Mouse (Mus musculus): ENCODE data around the gene Scgb2a2.
"Not testable (repeated sequence)": the region's sequence is repeated elsewhere in the genome, so short reads cannot be mapped to it uniquely, and the experiment has no call there.

Scgb2a2 gene

DNA sequence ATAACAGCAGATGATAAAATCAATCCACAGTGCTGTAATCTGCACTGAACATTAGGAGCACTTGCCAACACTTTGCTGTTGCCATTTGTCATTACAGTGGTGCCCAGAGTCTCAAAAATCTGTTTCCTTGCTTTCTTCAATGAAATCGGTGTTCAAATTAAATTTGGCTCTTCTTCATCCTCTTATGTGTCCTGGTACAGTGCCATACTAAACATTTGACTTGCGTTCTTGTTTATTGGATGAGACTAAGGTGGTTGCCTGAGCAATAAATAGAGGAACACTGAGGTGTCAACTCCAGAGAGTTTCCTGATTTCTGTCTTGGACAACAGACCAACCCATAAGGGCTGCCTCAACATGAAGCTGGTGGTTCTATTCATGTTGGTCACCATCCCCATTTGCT lies at the start of gene Scgb2a2:
Gene Scgb2a2, plus strand, starts transcription at position 301 of the 400 bp plus-strand sequence.
- DNase-seq (ENCODE audit: low spot score in 2 of 2): no peak

DNA sequence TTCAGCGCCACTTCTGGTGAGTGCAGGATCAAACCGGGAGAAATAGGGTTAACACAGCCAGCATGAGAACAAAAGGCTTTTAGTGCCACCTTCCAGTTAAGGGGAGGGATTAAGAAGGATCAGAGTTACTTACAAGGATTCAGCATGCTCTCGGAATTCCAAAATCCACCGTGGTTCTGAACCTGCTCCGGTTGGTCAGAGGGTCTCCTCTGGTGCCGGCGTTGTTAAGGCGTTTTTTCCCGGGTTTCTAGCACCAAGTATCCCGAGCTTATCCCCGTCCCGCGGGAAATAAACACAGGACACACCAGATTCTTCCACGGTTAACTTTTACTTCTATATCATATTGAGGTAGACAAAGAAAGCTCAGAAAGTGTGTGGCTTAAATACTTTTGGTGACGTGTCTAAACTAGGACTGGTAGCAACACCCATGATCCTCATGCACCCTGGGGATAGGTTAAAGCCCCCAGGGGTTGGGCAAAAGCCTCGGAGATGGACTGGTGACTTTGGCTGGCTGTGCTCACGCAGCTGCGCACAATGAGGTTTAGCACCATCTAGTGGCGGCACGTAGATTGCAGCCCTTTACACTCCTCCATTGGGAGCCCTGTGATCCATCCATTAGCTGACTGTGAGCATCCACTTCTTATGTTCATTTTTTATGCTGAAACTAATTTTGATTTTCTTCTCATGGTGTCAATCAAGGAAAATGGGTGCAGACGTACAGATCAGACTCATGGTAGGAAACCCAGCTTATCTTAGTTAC lies 10.6 kb upstream of the Scgb2a2 start:
- peak; percentile 29 to 62 for DNase-seq (ENCODE audit: low spot score in 2 of 2)

DNA sequence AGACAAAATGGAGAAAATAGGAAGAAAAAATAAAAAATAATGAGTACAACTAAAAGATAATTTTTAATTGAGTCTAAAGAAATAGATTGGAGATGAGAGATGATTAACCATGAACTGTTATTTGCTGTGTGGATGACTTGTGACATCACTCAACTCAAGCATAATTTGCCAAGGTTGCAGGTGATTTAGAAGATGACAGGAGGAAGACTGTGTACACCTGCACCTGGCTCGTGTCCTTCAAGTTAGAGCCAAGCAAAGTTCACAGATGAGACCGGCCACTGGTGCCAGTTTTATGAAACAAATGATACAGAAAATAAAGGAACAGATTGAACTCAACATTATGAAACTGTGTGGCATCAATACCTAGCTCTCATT lies 10.0 kb upstream of the Scgb2a2 start:
- DNase-seq (ENCODE audit: low spot score in 2 of 2): no peak

DNA sequence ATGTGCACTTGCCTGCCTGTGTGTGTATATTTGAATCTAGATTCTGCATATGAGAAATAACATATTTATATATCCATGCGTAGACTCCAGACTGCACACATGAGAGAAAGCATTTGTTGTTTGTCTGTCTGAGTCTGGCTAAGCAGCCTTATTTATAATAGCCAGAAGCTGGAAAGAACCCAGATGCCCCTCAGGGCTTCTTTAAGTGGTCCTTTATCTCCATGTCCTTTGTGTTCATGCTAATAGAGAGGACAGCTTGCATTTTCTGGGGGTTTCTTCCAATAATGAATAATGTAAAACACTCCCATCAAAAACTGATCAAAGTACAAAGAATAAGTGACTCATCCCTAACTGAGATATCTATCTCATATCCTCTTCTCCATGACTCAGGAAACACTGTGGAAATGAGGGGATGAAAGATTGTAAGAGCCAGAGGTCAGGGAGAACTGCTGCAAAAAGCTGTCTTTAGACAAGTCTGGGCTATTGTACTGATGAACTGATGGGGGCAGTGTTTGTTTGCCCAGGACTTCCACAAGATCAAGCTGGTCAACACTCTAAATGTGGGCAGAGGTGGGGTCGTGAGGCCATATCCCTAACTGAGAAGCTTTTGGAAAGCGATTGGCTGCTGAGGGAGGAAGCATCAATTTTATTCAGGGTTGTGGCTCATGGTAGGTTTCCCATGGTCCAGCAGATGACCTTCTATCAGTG lies 2.2 kb downstream of the Scgb2a2 start:
- DNase-seq (ENCODE audit: low spot score in 2 of 2): not testable (repeated sequence)

DNA sequence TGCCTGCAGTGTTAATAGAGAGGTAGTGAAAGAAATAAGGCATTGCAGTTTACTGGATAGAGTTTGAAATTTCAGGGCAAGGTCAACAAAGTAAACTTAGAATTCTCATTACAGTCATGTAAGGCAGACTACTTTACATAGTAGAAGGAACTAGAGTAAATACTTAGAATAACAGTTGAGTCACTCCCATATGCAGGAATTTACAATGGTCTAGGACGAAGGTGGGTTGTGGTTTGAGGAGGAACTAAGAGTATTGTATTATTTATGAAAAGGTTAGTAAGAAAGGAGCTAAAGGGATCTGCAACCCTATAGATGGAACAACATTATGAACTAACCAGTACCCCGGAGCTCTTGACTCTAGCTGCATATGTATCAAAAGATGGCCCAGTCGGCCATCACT lies 13.5 kb downstream of the Scgb2a2 start:
- not testable (repeated sequence) for DNase-seq (ENCODE audit: low spot score in 2 of 2)

DNA sequence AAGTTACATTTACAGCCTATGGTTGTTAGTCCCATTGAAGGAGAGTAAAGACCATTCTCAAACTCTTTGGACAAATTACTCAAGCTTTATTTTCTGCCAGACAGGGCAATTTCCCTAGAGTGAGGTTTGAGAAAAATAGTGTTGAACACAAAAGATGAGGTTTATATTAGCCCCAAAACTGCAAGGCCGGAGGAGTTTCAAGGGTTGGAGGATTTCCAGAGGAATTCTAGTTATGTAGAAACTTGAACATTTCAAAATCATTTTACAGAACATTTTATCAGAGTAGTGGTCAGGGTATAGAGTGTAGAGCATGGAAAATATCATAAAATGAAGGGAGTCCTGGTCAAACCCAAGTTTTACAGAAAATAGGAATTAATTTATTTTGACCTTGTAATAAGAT lies 17.5 kb downstream of the Scgb2a2 start:
- DNase-seq (ENCODE audit: low spot score in 2 of 2): no peak

DNA sequence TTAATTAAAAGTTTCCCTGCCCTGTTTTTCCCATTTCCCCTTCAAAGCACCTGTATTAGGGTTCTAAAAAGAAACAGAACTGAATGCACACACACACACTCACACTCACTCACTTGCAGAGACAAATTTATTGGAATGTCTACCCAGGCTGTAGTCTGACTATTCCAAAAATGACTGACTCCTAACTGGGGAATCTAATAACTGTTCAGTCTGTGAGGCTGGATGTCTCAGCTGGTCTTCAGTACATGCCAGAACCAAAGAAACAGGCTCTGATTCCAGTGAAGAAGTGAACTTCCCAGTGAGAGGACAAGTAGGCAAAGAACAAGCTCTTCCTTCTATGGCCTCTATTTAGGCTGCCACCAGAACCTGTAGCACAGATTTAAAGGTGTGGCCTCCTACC lies 18.1 kb downstream of the Scgb2a2 start:
- DNase-seq (ENCODE audit: low spot score in 2 of 2): no peak

DNA sequence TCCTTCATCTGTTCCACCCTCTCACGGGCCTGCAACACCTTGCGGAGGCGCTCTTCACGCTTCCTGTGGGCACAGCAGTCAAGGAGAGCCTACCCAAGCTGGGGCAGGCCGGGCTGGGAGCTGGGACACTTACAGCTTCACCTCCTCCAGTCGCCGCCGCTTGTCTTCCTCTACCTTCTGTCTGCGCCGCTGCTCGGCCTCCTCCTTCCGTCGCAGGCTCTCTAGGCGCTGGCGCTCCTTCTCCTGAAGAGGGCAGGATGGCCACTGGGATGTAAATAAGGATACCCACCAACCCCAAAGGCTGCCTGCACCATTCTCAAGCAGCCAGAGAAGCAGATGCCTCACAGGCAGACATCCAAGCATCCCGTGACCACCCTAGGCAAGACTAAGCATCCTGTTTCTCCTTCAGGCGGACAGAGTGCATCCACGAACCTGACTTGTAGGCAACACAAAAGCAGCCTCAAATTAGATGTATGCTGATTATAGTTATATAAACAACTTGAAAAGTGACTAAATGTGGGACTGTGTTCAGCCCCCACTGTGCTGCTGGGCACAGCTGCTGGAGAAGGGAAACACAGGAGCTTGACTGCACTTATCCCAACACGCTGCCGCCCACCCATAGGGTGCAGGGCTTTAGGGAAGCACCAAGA lies 30.9 kb downstream of the Scgb2a2 start:
- peak in 1 of 2 experiments; percentile 20 for DNase-seq (ENCODE audit: low spot score in 2 of 2)

DNA sequence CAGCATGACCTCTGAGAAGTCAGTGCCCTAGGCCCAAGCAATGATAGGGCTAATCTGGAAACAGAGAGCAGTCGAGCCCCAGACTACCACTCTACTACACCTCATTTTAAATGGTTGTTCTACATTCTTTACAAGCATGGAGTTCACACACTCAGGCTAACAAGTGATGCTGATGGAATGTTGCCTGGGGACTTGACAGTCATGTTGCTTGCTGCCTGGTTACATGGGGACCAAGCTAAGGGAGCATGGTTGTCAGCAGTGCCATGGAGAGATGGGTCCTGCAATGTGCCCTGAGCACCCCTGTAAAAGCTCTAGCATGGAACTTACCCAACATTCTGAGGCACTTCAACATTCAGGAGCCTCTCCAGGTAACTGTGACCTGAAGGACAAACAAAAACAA lies 39.0 kb downstream of the Scgb2a2 start:
- no peak for DNase-seq (ENCODE audit: low spot score in 2 of 2)

DNA sequence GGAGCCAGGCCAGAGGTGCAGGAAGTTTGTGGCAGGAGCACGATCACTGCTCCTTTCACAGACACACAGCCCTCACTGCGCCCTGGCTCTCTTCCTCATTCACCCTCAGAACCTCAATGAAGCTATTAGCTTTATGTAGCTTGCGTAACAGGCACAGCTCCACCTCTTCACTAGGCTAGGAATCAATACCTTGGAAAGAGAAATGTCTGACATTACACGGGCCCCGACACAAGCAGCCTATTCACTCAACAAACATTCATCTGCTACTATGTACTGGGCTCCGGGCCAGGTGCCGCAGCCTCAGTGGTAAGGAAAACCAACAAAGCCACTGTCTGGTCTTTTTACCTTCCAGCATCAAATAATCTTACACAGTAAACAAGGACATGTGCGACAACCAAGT lies 39.4 kb downstream of the Scgb2a2 start:
- DNase-seq (ENCODE audit: low spot score in 2 of 2): no peak

DNA sequence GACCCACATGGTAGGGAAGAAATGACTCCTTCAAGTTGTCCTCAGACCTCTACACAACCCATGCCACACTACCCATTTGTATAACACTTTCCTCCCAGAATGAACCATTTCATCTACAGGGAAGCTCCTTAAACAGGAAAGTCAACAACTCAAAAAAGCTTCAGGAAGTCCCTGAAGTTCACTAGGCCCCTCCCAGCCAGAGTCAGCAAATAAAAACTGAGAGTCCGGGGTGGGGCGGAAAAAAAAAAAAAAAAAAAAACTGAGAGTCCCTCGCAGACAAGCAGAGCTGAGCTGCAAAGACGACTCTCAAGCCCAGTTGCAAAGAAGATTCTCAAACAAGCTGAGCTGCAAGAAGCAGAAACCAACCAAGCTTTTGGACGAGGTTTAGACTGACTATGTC lies 48.7 kb downstream of the Scgb2a2 start:
- no peak for DNase-seq (ENCODE audit: low spot score in 2 of 2)

DNA sequence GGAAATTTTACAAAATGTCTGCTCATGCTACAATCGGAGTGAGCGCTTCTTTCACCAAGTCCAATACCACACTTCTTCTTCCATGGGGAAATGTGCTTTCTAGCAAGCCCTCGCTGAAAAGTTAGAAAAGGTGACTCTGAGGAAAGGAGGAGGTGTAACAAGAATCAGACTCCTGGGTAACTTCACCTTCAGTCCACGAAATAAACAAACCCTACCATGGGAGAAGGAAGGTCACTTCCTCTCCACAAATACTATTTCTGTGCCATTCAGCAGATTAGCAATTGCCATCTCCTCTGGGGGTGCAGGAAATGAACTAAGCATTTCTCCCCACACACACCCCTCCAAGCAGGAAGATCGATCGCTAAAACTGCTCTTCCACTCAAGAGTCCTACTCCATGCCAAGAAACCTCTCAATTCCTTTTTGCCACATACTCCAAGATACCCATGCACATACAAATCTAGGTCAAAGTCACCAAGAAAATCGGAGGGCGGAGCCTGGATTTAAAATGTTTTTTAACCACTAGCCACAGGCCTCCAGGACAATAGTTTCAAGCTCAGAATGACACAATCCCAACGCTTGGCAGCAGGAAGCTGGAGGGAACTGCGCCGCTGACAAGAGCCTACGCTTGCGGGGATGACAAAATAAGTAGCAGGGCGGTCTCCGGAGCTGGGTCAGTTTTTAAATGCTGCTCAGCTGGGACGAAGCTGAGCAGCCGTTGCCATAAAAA lies 51.1 kb downstream of the Scgb2a2 start:
- no peak for DNase-seq (ENCODE audit: low spot score in 2 of 2)

DNA sequence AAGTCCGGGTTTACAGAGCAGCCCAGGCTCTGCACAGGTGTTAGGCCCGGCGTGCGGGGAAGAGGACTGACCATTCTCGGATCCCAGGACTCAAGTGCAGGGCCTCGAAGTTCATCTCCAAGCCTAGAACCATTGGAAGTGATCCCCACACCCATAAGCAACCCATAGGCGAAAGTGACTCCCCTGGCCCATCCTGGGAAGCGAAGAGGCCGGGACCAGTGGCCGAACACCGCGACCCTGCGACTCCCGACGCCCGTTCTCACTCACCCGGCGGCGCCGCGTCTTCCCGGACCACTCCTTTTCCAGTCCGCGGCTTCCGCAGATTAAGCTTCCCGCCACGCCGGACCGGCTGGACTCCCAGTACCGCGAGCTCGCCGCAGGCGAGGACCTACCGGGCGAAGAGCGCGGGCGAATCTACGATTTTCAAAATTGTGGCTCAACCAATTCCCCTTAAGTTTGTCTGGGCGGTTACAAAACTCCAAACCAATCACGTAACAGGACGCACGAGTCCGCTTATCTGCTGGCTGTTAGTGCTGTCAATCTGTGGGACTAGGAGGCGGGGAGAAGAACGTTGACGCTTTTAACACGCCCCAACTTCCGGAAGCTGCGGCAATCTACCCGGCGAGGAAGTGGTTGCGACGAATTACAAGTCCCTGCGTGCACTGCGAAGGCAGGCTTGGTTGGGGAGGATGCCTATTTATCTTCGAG lies 51.9 kb downstream of the Scgb2a2 start, which contains the start of gene Incenp:
Gene Incenp, minus strand, starts transcription at position 480 of the 708 bp plus-strand sequence.
- DNase-seq (ENCODE audit: low spot score in 2 of 2): peak; percentile 91 to 95

DNA sequence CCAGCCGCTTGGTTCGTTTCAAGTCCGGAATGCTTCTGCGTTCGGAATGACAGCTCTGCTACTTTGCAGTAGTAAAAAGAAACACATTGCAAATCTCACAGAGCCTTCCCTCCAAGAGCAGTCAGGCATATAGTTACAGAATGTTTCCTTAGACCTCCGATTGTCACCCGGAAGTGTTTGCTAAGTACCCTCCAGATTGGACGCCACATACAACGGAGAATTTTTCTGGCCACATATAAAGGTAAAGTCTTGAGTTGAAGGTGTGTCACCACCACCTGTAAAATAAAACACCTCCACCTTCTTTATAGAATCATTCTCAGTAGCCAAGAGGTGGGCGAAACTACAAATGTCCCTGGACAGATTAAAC lies 52.4 kb downstream of the Scgb2a2 start:
- DNase-seq (ENCODE audit: low spot score in 2 of 2): no peak

DNA sequence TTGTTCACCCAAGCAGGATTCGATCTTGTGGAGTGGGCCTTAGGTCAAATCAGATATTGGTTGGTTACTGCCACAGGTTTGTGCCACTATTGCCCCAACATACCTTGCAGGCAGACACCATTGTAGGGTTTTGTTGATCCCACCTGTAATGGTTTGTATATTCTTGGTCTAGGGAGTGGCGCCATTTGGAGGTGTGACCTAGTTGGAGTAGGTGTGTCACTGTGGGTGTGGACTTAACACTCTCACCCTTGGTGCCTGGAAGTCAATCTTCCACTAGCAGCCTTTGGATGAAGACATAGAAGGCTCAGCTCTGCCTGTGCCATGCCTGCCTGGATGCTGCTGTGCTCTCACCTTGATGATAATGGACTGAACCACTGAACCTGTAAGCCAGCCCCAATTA lies 53.3 kb downstream of the Scgb2a2 start:
- DNase-seq (ENCODE audit: low spot score in 2 of 2): not testable (repeated sequence)

Measured in frontal cortex, postnatal 14 days (tissue).